Mouse (Mus musculus): ENCODE data around the gene Rnf213.

DNA sequence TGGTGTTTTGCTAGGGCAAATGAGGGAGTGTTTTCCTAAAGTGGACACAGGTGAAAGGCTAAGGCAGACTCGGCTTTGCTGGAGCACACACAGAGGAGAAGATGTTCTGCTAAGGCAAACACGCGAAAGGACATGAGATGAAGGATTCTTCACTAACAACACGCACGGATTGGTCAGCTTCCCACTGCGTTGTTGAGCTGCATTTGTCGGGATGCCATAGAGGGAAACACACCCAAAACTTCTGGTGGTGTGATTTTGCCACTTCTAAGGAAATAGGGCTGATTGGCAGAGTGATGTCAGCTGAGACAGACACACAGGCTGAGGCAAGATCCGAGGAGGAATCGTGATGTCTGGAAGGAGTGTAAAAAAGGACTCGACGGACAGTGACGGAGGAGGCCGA is 3.0 kb downstream of the Rnf213 start:
- TF ChIP-seq CTCF (IDR thresholded peaks at IDR 0.05; ENCODE audit: low read depth, low read length): no peak
- TF ChIP-seq GATA1 (IDR thresholded peaks at IDR 0.05; ENCODE audit: borderline replicate concordance, low read length): no peak
- no peak for TF ChIP-seq TAL1 (conservative IDR thresholded peaks at IDR 0.05; ENCODE audit: low read depth, low read length)
- no peak for TF ChIP-seq GATA2 (IDR thresholded peaks at IDR 0.05; ENCODE audit: borderline replicate concordance, low read depth, low read length)
